Mouse (Mus musculus): ENCODE data around the gene Tardbp.

DNA sequence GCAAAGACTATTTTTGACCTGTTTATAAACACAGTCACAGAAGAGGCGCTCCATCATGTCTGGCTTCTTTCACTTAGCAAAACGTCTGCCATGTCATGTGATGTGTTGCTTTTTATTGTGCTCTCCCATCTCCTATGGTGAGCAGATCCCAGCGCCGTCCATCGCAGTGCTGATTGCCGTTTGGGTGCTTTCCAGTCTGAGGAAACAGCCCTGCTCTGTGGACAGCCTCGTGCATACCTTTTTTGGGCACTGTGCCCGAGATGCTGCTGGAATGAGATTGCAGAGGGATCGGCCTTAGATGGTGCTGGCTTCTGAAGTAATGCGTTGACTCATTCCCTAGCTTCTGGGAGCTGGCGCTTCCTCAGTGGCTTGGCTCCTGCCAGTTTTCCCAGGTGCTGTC, 19.8 kb upstream of the Tardbp start:
- no peak for TF ChIP-seq CTCF (IDR thresholded peaks at IDR 0.05; ENCODE audit: borderline replicate concordance, extremely low read depth, insufficient read depth, insufficient read length)
- no peak for TF ChIP-seq POLR2A (IDR thresholded peaks at IDR 0.05; ENCODE audit: borderline replicate concordance, extremely low read depth, insufficient read depth, insufficient read length, poor library complexity, severe bottlenecking)

Measured in brain, embryonic 14.5 days (tissue).